Mouse (Mus musculus) adrenal gland, postnatal 36 days (tissue): Measurements from ENCODE around the gene Gm20441. TPM values are rescaled to one million over a fixed set of nuclear protein-coding genes. Genes with fewer than 3 reads are reported as not detected.

Experiments
- total RNA-seq, 2 experiments: library from RNA; stranded (reverse); gene quantifications; 2 replicates each; pipeline ENCODE4 v1.2.3; 2021

Gene Gm20441
- total RNA-seq, 2 experiments from 2014 or later = 0.53 TPM; not detected in 1

Other genes starting within 250 kb of the Gm20441 start
- under 1 TPM; 0.17 to 0.36 TPM for gene Lrrc75b, start 220.6 kb downstream of the Gm20441 start, total RNA-seq
- gene Ggt1, start 219.3 kb downstream of the Gm20441 start, total RNA-seq = not detected
- 1 to 10 TPM; 6.5 to 6.6 TPM for gene Ggt5, start 191.6 kb downstream of the Gm20441 start, total RNA-seq
- gene Susd2, start 136.9 kb downstream of the Gm20441 start, total RNA-seq = 10 to 100 TPM in 1 of 2 experiments, 1 to 10 TPM in 1; 9.7 to 11.0 TPM
- gene Cabin1, start 16.6 kb downstream of the Gm20441 start, total RNA-seq = 10 to 100 TPM; 32.9 to 35.1 TPM
- gene Ddt, start 7.5 kb downstream of the Gm20441 start, total RNA-seq = 100 to 1,000 TPM; 107 to 161 TPM
- 10 to 100 TPM; 14.9 to 28.7 TPM for gene Gstt3, start 460 bp upstream of the Gm20441 start, total RNA-seq
- 10 to 100 TPM; 37.6 to 47.8 TPM for gene Gstt1, start 17.6 kb upstream of the Gm20441 start, total RNA-seq
- not detected for gene Gstt4, start 41.6 kb upstream of the Gm20441 start, total RNA-seq
- 10 to 100 TPM; 30.0 to 32.0 TPM for gene Gstt2, start 56.5 kb upstream of the Gm20441 start, total RNA-seq
- 100 to 1,000 TPM; 313 to 319 TPM for gene Mif, start 79.3 kb upstream of the Gm20441 start, total RNA-seq
- gene Derl3, start 112.5 kb upstream of the Gm20441 start, total RNA-seq = 1 to 10 TPM in 1 of 2 experiments, under 1 TPM in 1; 0.93 to 2.8 TPM
- 10 to 100 TPM; 77.5 to 89.1 TPM for gene Smarcb1, start 140.7 kb upstream of the Gm20441 start, total RNA-seq
- 1,000 to 10,000 TPM; 1,047 to 1,196 TPM for gene Chchd10, start 152.2 kb upstream of the Gm20441 start, total RNA-seq
- 10 to 100 TPM in 1 of 2 experiments, 1 to 10 TPM in 1; 8.6 to 10.1 TPM for gene Mmp11, start 155.5 kb upstream of the Gm20441 start, total RNA-seq
- gene Gm867, start 159.7 kb upstream of the Gm20441 start, total RNA-seq = 1 to 10 TPM in 1 of 2 experiments, under 1 TPM in 1; 0.83 to 2.3 TPM
- gene Vpreb3, start 162.1 kb upstream of the Gm20441 start, total RNA-seq = not detected
- gene Gm5134, start 173.6 kb upstream of the Gm20441 start, total RNA-seq = not detected